Mouse (Mus musculus) liver, postnatal 0 days (tissue): ENCODE data around the gene Map3k4. TPM values are rescaled to one million over a fixed set of nuclear protein-coding genes. Genes with fewer than 3 reads are reported as not detected.

Experiments
- ATAC-seq: fragments of 200-750 bp; cut with Nextera tagmentation; 2 replicates; pipeline ENCODE4 v1.8.0; 2017; ENCODE audit warnings: mild to moderate bottlenecking, moderate library complexity
- DNase-seq: peaks from one replicate; pipeline ENCODE4 v3.0.0-alpha.2; 2016
- H3K27ac ChIP-seq: fragments of 300-500 bp; sonication (generic); 2 replicates; pipeline ENCODE4 v1.5.1; 2014; ENCODE audit warnings: antibody characterized with exemption, moderate library complexity, mild to moderate bottlenecking, low read depth
- H3K27me3 ChIP-seq: fragments of 300-500 bp; sonication (generic); 2 replicates; pipeline ENCODE4 v1.6.1; 2014; ENCODE audit warnings: low read length, control low read depth, mixed read lengths; ENCODE audit not compliant: insufficient read depth
- H3K36me3 ChIP-seq: fragments of 300-500 bp; sonication (generic); replicated peaks from 2 replicates; pipeline ENCODE4 v1.6.1; 2014; ENCODE audit warnings: mild to moderate bottlenecking, control low read depth, low read length, moderate library complexity, mixed read lengths; ENCODE audit not compliant: insufficient read depth
- H3K4me1 ChIP-seq: fragments of 300-500 bp; sonication (generic); 2 replicates; pipeline ENCODE4 v1.6.1; 2014; ENCODE audit warnings: antibody characterized with exemption, mild to moderate bottlenecking, control low read depth; ENCODE audit not compliant: insufficient read depth
- H3K4me2 ChIP-seq: fragments of 300-500 bp; sonication (generic); 2 replicates; pipeline ENCODE4 v1.6.1; 2014; ENCODE audit warnings: low read depth, mild to moderate bottlenecking, low read length, moderate library complexity, mixed read lengths
- H3K4me3 ChIP-seq: fragments of 300-500 bp; sonication (generic); 2 replicates; pipeline ENCODE4 v1.5.1; 2014; ENCODE audit warnings: low read depth, low read length
- H3K9ac ChIP-seq: fragments of 300-500 bp; sonication (generic); replicated peaks from 2 replicates; pipeline ENCODE4 v1.6.1; 2014; ENCODE audit warnings: mild to moderate bottlenecking, moderate library complexity
- H3K9me3 ChIP-seq: fragments of 300-500 bp; sonication (generic); 2 replicates; pipeline ENCODE4 v1.6.1; 2016; ENCODE audit warnings: mild to moderate bottlenecking, control low read depth, low read length, mixed read lengths
- CTCF ChIP-seq: sonication (generic); IDR thresholded peaks from 2 replicates; pipeline ENCODE4 v1.5.1; 2016; ENCODE audit warnings: antibody characterized with exemption, low read depth
- EP300 ChIP-seq: IDR thresholded peaks from 2 replicates; pipeline ENCODE4 v1.6.1; 2016; ENCODE audit warnings: antibody characterized with exemption, low read depth, mild to moderate bottlenecking
- WGBS: fragments of 180-500 bp; shearing (Covaris S2); extraction: QIAGEN DNeasy Blood & Tissue Kit; methylation state at CpG from one replicate; pipeline ENCODE4 v1.1.7; 2014; ENCODE audit not compliant: insufficient replicate concordance; 5-methylcytosine and 5-hydroxymethylcytosine counted together
- polyA plus RNA-seq: library from polyadenylated mRNA; unstranded; fragments of >200 nt; fragmentation: Nextera tagmentation; extraction: Ambion mirVana; gene quantifications from 2 replicates; pipeline ENCODE4 v1.2.1, GENCODE M21; 2015

The Map3k4 gene
- polyA plus RNA-seq, 1 experiment from 2014 or later: 13.0 TPM

DNA sequence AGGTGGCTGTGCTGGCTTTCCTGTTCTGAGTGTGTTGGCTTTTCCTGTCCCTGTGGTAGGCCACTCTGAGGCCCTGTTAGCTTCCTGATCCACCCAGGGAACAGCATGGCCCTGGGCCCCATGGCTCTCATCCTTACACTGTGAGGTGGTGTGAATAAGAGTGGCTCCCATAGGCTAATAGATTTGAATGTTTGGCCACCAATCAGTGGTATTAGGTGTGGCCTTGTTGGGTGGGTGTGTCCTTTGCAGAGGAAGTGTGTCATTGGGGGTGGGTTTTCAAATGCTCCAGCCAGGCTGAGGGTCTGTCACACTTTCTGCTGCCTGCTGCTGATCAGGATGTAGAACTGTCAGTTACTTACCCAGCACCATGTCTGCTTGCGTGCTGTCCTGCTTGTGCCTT lies 117.5 kb downstream of the Map3k4 start:
- H3K9me3 ChIP-seq: no peaks in the 10 kb centered on the region
- no peak overlapping the region for H3K4me3 ChIP-seq
- H3K4me2 ChIP-seq: no peak overlapping the region
- no peaks in the 10 kb centered on the region for H3K27me3 ChIP-seq
- ATAC-seq (no peak), DNase-seq (no peak)
- TF ChIP-seq EP300: no peak
- no peak for TF ChIP-seq CTCF
- 73% methylated on average over 1 of the region's 1 CpGs for WGBS
- peak overlapping the region; percentile 99; the same call in 1 of the 2 replicates for H3K27ac ChIP-seq
- H3K36me3 ChIP-seq: peaks cover 2% of the 10 kb centered on the region
- peaks cover 46% of the 10 kb centered on the region for H3K4me1 ChIP-seq
- H3K9ac ChIP-seq: no peak overlapping the region

- H3K9me3 ChIP-seq: no peaks in the 10 kb centered on the region
- H3K27me3 ChIP-seq: no peaks in the 10 kb centered on the region
- no peak overlapping the region for H3K4me3 ChIP-seq
- peaks cover 51% of the 10 kb centered on the region for H3K4me1 ChIP-seq
- no peak overlapping the region for H3K9ac ChIP-seq
- 90% methylated on average over 4 of the region's 4 CpGs for WGBS
- TF ChIP-seq EP300: no peak
- no peak for TF ChIP-seq CTCF
- DNase-seq: no peak
- H3K4me2 ChIP-seq: no peak overlapping the region
- H3K36me3 ChIP-seq: peaks cover 2% of the 10 kb centered on the region
- ATAC-seq: no peak
- no peak overlapping the region; the same call in 1 of the 2 replicates for H3K27ac ChIP-seq
Measured at GRCm38 (mm10) chr17:12199933-12200332, 118.7 kb downstream of the Map3k4 start.

GRCm38 (mm10) chr17:12195604-12196003 lies 123.0 kb downstream of the Map3k4 start:
- DNase-seq (no peak), ATAC-seq (no peak)
- TF ChIP-seq CTCF: no peak
- no peak for TF ChIP-seq EP300
- peaks cover 24% of the 10 kb centered on the region for H3K4me1 ChIP-seq
- H3K9ac ChIP-seq: peak overlapping the region; percentile 26
- H3K36me3 ChIP-seq: no peaks in the 10 kb centered on the region; the same call in none of the 2 replicates
- 57% methylated on average over 10 of the region's 10 CpGs for WGBS
- H3K27me3 ChIP-seq: no peaks in the 10 kb centered on the region
- no peaks in the 10 kb centered on the region for H3K9me3 ChIP-seq
- 0 out of 2 replicates have a peak overlapping the region, but pooled peaks have one; percentile 2 for H3K4me2 ChIP-seq
- no peak overlapping the region for H3K4me3 ChIP-seq
- H3K27ac ChIP-seq: peak overlapping the region; percentile 14; the same call in 1 of the 2 replicates

DNA sequence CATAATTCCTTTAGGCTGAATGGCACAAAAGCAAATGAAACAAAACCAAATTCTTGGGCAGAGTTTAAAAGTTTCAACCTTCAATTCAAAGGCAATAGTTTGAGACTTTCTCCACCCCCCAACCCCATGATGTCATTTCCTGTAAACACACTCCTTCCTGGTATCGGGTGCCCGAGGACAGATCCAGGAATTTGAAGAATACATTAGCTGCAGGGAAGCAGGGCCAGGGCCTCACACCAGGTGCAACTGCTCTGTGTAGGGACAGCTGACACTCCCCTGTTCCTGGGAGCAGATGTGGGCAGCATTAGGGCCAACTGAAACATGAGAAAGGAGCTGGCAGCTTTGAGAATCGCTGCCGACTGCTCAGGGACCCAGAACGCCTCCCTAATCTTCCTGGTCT lies 123.5 kb downstream of the Map3k4 start:
- 42% methylated on average over 5 of the region's 5 CpGs for WGBS

GRCm38 (mm10) chr17:12187782-12188181 lies 130.8 kb downstream of the Map3k4 start:
- TF ChIP-seq CTCF: no peak
- TF ChIP-seq EP300: no peak
- 50% methylated on average over 1 of the region's 1 CpGs for WGBS
- no peaks in the 10 kb centered on the region; the same call in 1 of the 2 replicates for H3K36me3 ChIP-seq
- H3K4me3 ChIP-seq: no peak overlapping the region
- peaks cover 46% of the 10 kb centered on the region for H3K4me1 ChIP-seq
- H3K27ac ChIP-seq: peak overlapping the region; percentile 90; the same call in 1 of the 2 replicates
- H3K4me2 ChIP-seq: no peak overlapping the region
- H3K9me3 ChIP-seq: no peaks in the 10 kb centered on the region
- H3K9ac ChIP-seq: no peak overlapping the region
- DNase-seq (peak; percentile 45), ATAC-seq (no peak)
- no peaks in the 10 kb centered on the region for H3K27me3 ChIP-seq

More for the DNA sequence above, 123.5 kb downstream of the Map3k4 start:
- Histone ChIP-seq H3K27ac (peak overlapping the region; percentile 14; the same call in 1 of the 2 replicates), H3K4me1 (peaks cover 23% of the 10 kb centered on the region), H3K9me3 (no peaks in the 10 kb centered on the region), H3K36me3 (no peaks in the 10 kb centered on the region; the same call in 1 of the 2 replicates), H3K9ac (peak overlapping the region; percentile 26; the same call in 1 of the 2 replicates), H3K27me3 (no peaks in the 10 kb centered on the region), H3K4me2 (peak overlapping the region; percentile 2; the same call in 1 of the 2 replicates), H3K4me3 (no peak overlapping the region)
- DNase-seq (no peak), ATAC-seq (no peak)
- TF ChIP-seq CTCF (no peak), EP300 (no peak)

- DNase-seq (no peak), ATAC-seq (peak; percentile 37; the same call in 1 of the 2 replicates)
- H3K4me3 ChIP-seq: no peak overlapping the region
- no peaks in the 10 kb centered on the region for H3K9me3 ChIP-seq
- H3K27ac ChIP-seq: peak overlapping the region; percentile 90
- peaks cover 51% of the 10 kb centered on the region for H3K4me1 ChIP-seq
- no peaks in the 10 kb centered on the region for H3K27me3 ChIP-seq
- H3K9ac ChIP-seq: 0 out of 2 replicates have a peak overlapping the region, but pooled peaks have one; percentile 26
- 65% methylated on average over 3 of the region's 3 CpGs for WGBS
- TF ChIP-seq EP300 (no peak), CTCF (no peak)
- H3K36me3 ChIP-seq: no peaks in the 10 kb centered on the region; the same call in 1 of the 2 replicates
- H3K4me2 ChIP-seq: peak overlapping the region; percentile 11; the same call in 1 of the 2 replicates
Measured at GRCm38 (mm10) chr17:12186341-12186740, 132.3 kb downstream of the Map3k4 start.
